Mouse (Mus musculus) right cerebral cortex, postnatal 25 days (tissue): ENCODE measurements around the gene Usp48.

Experiments used
- DNase-seq: peaks from one replicate; pipeline ENCODE4 v3.0.0; 2022

Gene Usp48

DNA sequence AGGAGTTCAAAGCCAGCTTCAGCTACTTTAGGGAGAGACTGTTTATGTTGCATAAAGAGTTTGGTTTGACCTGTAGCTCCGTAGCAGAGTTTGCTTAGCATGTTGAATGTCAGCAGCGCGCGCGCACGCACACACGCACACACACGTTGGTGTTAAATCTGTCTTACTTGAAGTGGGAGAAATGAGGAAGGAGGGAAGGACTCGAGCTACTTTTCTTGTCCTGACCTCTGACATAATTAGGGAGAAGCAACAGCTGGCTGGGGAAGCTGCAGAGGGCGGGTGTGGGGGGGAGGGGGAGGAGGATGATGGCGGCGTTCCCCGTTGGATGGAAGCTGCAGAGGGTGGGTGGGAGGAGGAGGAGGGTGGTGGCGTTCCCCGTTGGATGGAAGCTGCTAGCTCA lies 16.7 kb downstream of the Usp48 start:
- DNase-seq: no peak

DNA sequence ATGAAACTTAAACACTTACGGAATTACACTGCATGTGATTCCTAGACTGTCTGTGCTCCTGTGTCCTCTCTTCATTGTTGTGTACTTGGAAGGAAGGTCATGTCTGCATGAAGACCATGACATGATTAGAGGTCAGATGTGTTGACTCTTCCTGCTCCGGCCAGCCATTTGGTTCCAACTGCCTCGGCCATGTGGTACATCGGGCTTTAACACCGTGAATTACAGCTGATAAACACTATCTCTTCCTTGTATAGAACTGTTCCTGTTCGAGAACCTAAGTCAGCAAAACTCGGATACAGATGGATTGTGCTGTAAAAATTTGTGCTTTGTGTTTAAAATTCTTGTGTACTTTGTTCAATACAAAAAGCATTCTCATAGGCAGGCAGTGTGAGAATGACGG lies 29.3 kb downstream of the Usp48 start:
- DNase-seq: no peak

DNA sequence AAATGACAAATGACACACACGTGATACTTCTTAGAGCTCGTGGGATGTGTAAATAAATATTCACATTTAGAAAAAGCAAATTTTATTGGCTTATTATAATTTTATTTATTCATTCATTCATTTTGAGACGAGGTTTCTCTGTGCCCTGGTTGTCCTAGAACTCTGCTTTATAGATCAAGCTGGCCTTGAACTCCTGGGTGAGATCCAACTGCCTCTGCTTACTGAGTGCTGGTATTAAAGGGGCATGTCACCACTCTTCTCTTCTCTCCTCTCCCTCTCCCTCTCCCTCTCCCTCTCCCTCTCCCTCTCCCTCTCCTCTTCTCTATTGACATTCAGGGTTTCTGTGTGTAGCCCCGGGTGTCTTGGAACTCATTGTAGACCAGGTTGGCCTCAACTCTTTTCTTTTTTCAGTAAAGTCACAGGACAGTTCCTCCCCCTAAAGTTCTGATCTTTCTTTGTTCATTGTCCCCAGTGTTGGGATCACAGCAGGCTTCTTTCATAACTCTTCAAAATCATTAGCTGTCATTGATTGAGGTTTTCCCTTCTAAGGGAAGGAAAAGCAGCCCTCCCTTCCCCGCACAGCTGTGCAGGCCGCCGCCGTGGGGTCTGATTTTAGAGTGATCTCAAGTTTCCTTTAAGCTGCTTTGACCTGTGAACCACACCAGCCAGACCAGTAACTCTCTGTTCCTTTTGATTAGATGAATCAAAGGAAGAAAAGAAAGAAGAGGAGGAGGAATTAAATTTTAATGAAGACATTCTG lies 34.1 kb downstream of the Usp48 start:
- no peak for DNase-seq

DNA sequence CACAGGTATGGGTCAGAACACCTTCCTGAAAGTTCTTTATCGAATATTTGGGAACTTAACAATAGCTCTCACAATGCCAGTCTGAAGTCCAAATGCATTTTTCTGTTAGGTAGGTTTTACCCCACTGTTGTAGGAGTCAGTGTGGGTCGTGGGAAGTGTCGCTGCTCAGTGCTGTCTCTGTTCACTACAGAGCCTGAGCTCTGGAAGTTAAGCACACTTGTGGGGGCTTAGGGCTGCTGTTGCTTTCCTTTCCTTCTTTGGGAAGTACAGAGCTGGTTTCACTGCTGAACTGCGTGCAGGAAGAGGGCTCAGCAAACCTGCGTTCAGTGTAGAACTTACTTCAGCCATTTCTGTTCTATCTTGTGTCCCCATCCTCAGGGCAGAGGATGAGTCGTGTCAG lies 34.8 kb downstream of the Usp48 start:
- no peak for DNase-seq

DNA sequence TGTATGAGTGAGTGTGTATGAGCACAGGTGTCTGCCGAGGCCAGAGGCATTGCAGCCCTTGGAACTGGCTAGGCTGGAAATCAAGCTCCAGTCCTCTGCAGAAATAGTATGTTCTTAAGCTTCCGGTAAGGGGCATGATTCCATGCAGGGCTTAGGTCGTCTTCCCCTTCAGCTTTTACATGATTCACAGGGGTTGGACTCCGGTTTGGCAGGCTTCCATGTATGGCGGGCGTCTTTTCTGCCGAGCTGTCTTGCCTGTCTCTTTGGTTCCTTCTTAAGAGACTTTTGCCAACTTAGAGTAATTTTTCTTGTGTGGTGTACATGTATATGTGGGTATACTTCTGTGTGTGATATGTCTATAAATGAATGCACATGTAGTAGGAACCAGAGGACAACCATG lies 35.8 kb downstream of the Usp48 start:
- no peak for DNase-seq

DNA sequence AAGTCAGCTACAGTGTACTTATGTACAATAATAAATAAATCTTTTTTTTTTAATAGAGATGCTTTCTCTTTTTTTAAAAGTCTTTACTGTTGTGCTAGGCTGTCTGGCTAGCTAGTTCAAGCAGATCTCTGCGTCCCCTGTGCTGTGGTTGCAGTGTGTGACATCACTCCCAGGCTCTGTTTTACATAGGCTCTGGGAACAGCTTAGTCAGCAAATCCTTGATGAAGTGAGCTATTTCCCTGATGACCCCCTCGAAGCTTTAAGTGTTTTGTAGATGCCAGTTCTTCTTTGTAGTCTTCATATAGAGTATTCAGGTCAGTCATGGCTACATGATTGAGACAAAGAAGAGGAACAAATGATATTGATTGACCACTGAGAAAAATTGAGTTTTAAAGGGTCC lies 36.6 kb downstream of the Usp48 start:
- DNase-seq: no peak

DNA sequence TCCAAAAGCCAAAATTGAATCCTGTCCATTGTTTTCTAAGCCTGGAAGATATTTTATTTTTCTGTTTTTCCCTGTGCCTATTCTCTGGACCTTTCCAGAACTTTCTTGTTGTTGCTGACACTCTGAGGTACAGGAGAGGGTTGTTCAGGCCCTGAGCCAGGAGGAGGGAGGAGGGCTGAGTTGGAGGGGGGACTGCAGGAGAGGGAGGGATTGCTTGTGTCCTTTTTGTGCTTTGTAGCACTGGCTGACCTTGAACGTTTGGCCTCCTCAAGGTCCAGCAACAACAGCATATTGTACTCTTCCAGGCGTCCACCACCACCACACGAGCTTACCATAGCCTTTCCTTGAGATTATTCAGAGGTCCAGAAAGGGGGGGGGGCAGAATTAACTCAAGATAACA lies 38.0 kb downstream of the Usp48 start:
- DNase-seq: no peak

DNA sequence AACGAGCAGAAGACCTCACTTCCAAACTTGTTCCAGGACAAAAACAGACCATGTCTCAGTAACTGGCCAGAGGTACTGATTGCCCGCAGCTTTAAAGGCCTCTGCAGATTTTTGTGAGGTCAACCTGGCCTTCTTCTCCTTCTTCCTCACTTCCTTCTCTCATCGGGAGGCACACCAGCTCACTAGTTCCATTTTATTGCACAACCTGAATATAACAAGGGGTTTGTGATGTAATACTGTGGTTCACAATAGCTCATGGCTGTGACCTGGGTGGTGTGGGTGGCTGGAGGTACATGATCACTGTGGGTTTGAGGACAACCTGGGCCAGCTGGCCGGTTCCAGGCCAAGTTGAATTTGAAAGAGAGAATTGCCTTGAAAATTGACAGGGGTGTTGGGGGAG lies 39.8 kb downstream of the Usp48 start:
- no peak for DNase-seq

DNA sequence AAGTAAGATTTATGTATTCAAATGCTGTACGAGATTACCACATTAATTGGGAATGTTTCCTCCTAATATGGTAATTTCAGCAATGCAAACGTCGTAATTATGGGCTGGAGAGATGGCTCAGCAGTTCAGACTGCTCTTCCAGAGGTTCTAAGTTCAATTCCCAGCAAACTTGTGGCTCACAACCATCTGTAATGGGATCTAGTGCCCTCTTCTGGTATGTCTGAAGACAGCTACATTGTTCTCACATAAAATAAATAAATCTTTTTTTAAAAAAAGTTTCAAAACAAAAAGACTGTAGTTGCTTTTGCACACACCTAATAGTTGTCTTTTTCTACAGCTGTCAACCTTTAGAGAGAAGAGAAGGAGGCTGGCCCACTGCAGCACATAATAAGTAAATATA lies 43.0 kb downstream of the Usp48 start:
- DNase-seq: no peak

DNA sequence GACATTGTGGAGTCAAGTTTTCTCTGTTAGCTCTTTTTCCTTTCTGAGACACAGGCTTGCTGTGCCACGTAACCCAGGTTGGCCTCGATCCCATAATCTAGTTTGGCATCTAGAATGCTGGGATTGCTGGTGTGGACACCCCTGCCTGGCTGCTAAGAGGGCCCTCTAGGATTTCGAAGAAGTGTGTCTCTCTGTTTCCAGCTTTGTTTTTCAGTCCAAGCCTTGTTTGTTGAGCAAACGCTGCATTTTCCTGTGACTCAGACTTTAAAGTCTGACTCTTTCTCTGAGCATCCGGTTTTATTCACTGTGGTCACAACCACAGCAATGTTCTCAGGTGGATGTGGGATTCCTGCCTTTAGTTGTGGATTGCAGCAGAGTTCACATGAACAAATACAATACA lies 48.0 kb downstream of the Usp48 start:
- DNase-seq: no peak

DNA sequence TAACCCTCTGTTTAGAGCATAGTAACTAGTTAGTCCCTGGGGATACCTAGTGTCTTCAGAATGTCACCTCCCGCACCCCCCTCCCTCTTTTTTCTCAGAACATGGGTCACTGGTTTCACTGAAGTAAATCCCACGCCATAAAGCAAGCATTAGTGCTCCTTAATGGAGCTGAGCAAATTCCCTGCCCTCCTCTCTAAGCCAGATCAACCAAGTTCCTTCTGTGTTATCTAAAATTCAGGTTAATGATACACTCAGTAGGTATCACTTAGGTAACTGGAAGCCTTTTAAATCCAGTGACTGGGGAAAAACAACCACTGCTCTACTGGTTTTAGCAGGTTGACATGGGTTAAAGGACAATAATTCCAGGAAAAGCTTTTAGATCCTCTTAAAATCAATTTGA lies 48.5 kb downstream of the Usp48 start:
- DNase-seq: no peak

DNA sequence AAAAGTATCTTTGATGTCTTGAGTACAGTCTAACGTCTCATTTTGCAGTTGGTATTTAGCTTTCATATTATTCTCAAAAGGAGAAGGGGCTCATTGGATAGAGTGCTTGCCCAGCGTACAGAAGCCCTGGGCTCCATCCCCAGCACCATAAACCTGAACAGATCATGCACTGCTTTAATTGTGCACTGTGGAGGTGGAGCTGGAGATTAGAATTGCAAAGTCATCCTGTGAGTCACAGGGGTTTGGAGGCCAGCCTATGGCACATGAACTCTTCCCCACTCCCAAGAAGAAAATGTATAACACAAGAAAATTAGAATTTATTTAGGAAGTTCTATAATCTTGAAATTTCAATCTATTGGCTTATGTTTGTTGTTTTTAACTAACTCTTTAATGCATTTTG lies 49.9 kb downstream of the Usp48 start:
- DNase-seq: no peak

DNA sequence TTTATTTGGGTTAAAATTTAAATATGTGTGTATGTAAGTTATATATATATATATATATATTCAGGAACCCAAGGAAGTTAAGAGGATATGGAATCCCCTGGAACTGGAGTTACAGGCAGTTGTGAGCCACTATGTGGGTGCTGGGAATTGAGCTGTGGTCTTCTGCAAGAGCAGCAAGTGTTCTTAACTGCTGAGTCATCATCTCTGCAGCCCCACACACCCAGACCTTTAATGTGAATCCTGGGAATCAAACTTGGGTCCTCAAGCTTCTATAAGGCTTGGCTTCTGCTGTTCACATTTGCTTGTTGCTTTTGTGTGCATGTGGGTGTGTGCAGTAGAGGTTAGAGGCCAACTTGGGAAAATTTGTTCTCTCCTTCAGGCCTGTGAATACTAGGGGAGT lies 52.7 kb downstream of the Usp48 start:
- no peak for DNase-seq

DNA sequence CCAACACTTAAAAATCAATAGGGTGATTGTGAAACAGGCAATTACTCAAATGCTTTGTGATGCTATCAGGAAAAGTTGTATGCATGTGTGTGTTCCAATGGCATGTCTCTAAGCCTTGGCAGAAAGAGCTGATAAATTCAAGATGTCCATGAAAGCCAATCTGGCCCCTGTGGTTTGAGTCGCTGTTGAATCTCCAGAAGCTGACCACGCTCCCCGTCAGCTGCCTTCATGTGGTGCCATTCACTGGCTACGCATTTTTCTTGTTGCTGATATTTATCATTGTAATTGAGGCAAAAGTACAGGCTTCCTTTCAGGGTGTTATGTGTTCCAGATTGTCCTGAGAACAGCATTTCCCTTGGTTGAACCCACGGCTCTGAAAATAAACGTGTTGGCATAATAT lies 54.1 kb downstream of the Usp48 start:
- DNase-seq: no peak

DNA sequence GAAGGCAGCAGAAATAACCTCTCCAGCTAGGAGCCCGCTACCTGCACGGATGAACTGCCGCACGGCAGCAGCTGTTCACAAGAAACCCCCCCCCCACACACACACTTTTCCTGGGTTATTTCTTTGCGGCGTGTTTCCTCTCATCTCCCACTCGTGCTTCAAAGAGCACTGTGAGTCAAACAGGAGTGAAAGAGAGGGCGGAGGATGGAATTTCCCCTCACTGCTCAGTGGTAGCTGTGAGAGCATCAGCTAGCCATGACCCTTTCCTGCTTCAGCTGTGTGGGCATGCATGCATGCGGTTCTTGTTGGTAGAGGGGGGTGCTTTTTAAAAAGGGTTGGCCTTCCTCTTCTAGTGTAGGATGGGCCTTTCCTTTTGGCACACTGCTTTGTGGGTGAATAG lies 54.7 kb downstream of the Usp48 start:
- no peak for DNase-seq

DNA sequence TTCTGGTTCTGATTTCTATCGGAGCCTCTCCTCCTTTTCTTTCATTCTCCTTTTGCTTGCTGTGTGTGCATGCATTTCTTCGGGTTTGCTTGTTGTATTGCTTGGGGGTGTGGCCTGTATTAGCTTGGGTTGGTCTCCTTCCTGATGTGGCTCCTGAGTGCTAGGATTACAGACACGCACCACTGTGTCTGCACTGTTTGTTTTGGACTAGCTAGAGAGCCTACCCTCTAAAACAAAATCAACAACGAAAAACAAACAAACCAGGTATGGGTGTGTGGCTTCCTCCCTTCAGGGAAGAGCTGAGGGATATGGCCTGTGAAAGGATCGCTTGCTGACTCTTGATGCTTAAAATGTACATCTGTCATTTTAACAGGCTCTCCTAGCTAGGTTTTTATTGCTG lies 57.4 kb downstream of the Usp48 start:
- DNase-seq: no peak

DNA sequence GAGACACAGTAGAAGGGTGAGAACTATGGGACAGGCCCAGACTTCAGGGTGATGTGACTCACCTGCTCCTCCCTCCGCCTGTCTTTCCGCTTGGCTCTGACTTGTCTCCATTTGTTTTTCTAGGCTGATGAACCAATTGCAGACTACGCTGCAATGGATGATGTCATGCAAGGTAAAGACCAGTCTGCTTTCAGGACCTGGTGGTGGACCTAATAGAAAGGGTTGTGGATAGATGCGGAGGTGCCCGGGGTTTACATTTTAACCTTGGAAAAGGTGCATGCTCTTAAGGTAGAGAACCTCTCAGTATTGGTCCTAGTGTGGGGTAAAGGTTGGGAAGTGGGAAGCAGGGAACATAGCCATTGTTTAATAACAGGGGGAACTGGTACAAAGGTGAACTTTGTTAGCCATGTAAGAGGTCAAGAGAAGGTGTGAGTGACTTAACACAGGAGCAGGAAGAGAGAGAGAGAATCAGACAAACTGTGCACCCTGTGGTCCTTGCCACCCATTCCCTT lies 59.3 kb downstream of the Usp48 start:
- no peak for DNase-seq

DNA sequence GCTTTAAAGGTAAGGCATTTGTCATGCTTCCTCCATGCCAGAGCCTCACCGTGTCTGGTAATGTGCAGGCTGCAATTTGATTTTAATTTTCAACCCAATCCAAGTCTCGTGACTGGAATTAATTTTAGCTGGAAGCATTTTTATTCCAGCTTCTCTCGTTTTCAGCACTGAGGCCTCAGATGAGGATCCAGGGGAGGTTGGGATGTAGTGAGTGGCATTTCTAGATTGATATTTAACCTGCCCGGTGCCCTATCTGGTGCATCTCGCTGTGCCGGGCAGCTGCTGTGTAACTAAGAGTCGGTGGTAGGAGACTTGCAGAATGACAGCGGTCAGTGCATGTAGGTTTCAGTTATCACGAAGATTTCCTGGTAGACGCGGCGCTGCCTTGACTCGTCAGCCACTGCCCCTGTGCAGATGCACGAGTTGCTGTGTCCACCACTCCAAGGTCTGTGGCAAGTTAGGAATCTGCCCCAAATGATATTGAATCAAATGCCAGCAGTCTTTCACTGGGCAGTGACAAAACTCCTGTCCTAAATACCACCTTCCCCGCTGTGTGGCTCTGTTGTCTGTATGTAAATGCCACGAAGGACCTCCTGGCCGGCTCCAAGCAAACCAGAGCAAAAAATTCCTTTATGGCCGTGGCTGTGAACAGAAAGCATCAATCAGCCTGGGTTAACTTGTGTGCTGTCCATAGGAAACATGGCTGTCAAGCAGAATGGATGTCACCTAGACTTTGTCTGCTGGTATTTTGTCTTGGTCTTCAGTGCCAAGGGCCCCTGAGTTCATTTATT lies 61.9 kb downstream of the Usp48 start:
- DNase-seq: no peak

DNA sequence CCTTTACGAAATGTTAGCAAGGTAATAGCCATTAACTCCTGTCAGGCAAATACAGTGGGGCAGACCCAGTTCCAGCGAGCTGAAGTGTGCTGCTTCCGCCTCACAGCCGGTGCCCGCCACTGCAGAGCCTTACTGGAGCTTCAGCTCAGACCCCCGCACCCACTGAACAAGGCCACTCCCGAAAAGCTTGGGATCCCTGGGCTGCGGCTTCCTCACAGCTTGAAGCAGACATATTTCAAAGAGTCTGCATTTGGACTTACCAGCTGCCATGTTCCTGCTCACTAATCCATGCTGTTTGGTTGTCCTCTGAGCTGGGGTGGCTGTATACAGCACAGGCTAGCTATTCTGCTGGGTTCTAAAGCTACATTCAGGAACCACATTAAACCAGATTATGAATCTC lies 64.1 kb downstream of the Usp48 start:
- no peak for DNase-seq

DNA sequence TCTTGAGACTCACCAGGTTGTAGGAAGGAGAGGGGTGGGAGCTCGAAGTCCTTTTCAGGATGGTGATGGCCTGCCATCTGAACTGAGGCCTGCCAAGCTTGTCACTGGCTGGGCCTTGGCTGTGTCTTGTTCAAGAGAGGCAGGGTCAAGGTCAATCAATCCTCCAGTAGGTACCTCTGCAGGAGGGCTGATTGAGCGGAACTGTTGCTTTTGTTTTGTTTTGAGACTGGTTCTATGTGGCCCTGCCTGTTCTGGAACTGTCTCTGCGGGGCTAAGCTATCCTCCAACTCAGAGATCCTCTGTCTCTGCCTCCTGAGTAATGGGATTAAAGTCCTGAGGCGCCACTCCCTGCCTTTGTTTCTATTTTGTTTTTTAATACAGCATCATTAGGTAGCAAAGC lies 66.0 kb downstream of the Usp48 start:
- DNase-seq: no peak

DNA sequence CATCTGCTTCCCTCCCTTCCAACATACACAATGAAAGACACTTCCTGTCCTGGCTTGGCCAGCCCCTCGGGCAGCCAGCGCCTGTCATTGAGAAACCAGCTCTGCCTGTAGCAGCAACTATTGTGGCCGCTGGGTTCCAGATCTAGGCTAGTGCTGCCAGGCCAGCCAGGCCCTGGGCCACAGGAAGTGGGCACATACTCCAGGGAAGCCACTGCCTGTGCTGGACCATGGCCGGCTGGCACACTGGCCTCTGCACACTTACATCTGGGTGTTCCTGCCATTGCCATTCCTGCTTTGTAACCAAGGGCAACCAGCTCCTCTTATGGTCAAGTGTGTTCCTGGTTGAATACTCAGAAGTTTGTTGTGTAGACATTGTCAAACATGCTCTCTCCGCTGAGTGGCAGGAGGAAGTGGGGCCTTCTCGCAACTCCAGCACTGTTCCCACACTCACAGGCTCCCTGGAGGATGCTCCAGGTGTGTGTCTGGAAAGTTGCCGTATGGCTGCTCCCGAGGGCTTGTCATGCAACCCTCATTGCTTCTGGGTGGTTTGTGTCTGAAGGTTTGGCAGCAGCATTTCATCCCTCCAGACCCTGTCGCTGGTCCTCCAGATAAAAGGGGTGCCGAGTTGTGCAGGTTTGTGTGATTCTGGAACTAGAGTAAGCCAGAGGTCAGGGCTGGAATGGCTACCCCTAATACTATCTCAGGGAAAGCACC lies 67.0 kb downstream of the Usp48 start:
- no peak for DNase-seq

DNA sequence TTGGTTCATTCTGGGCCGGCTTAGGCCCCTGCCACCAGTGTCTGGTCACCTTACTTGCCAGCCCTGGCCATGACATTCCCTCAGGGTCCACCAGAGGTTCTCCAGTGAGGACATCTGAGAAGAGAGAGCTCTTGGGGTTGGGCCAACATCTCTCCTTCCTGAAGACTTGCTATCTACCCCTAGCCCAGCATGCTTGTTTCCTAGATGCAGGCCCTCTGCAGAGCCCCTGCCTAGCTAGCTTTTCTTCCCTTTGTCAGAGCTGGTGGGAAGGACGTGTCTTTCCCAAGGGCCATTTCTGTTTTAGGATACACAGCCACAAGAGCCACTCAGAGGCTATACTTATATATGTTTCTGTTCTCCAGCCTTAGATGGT lies 67.5 kb downstream of the Usp48 start:
- no peak for DNase-seq

DNA sequence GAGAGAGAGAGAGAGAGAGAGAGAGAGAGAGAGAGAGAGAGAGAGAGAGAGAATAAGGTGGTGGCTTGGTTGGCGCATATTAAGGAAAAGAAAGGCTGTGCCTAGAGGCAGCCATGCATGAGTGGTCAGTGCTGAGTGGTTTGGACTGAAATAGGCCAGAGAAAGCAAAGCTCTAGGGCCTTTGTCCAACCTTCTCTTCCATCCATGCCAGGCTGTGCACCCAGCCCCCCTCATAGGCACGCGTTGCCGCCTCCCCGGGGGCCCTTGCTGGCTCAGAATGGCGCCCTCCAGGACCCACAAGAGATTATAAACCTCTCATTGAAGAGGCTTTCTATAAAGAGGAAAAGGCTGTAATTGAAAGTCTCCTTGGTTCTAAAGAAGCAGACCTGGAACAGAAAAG lies 68.0 kb downstream of the Usp48 start:
- DNase-seq: no peak

DNA sequence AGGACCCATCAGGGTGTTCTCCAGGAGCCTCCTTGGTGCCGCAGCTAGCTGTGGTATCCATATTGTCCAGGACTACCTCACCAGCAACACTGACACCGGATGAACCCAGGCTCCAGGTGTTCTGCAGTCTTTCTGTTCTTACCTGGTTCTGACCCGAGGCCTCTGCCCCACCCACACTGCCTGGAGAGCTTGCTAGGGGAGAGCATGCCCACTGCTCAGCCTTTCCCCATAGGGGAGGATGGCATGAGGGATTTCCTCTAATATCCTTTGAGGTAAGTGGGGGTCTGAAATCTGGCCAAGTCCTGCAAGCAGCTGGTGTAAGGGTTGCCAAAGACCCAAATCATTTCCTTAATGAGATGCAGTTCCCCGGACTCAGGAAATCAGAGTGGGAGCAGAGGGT lies 69.9 kb downstream of the Usp48 start:
- DNase-seq: no peak
